8 mouse cellular contexts compared by ENCODE assay signal in genomic region chr10:81568381-81569191, GRCm38 (mm10). TPM values are rescaled to one million over a fixed set of nuclear protein-coding genes. Genes with fewer than 3 reads are reported as not detected.
A peak's percentile ranks its signal among the peaks of the same experiment; 100 is the strongest.
DNase-seq lines count a peak whose midpoint lies in the region; ATAC-seq lines count a peak whose summit lies in the region.

No protein-coding gene starts in this region.

- H3K36me3 ChIP-seq in limb, embryonic 11.5 days (ENCODE audit: control insufficient read depth, insufficient read depth, low read length), result peaks cover 11% of the 10 kb centered on the region
- H3K36me3 ChIP-seq in neural tube, embryonic 12.5 days, result peaks cover 25% of the 10 kb centered on the region

- H3K4me2 ChIP-seq in limb, embryonic 11.5 days (ENCODE audit: low read depth, severe bottlenecking), result peak overlapping the region; percentile 8; the same call in 1 of the 2 replicates
- peak overlapping the region; percentile 46 for H3K4me2 ChIP-seq in neural tube, embryonic 12.5 days (replicated peaks)

- no peak overlapping the region for H3K9ac ChIP-seq in limb, embryonic 11.5 days (ENCODE audit: low read length)
- no peak overlapping the region for H3K9ac ChIP-seq in neural tube, embryonic 12.5 days

- H3K27me3 ChIP-seq in limb, embryonic 11.5 days (ENCODE audit: control insufficient read depth, insufficient read depth, low read length), result peaks cover 6% of the 10 kb centered on the region; the same call in 1 of the 2 replicates
- H3K27me3 ChIP-seq in neural tube, embryonic 12.5 days (replicated peaks), result peaks cover 58% of the 10 kb centered on the region

- H3K4me1 ChIP-seq in limb, embryonic 11.5 days (ENCODE audit: control insufficient read depth, insufficient read depth, low read length), result peaks cover 65% of the 10 kb centered on the region
- peaks cover 54% of the 10 kb centered on the region for H3K4me1 ChIP-seq in neural tube, embryonic 12.5 days

- H3K27ac ChIP-seq in limb, embryonic 11.5 days (replicated peaks; ENCODE audit: low read depth, low read length), result peak overlapping the region; percentile 87
- H3K27ac ChIP-seq in neural tube, embryonic 12.5 days, result peak overlapping the region; percentile 20; the same call in 1 of the 2 replicates

- no peak overlapping the region for H3K4me3 ChIP-seq in limb, embryonic 11.5 days (ENCODE audit: low read depth, low read length)
- no peak overlapping the region for H3K4me3 ChIP-seq in neural tube, embryonic 12.5 days

- 10% methylated on average over 15 of the region's 16 CpGs for WGBS in limb, embryonic 11.5 days
- WGBS in neural tube, embryonic 12.5 days, result 11% methylated on average over 16 of the region's 16 CpGs

- H3K9me3 ChIP-seq in limb, embryonic 11.5 days (ENCODE audit: control insufficient read depth, low read length), result no peaks in the 10 kb centered on the region
- H3K9me3 ChIP-seq in neural tube, embryonic 12.5 days, result no peaks in the 10 kb centered on the region

- ATAC-seq in limb, embryonic 11.5 days (ENCODE audit: insufficient number of reproducible peaks, low FRiP score, low TSS enrichment, low read depth), result peak; percentile 2; the same call in 1 of the 2 replicates
- peak; percentile 2; the same call in 1 of the 2 replicates for ATAC-seq in neural tube, embryonic 12.5 days (ENCODE audit: low FRiP score, low read depth)

- peak; percentile 4 for DNase-seq in thymus, postnatal 0 days (ENCODE audit: low spot score)
- no peak for DNase-seq in thymus, adult 18-20 months
- DNase-seq in heart, postnatal 4 days, result peak; percentile 77
- DNase-seq in limb, embryonic 11.5 days (ENCODE audit: low spot score), result peak; percentile 78
- no peak for DNase-seq in right cerebral cortex, postnatal 14 days
- no peak for DNase-seq in layer of hippocampus, adult 18-20 months (ENCODE audit: low spot score in 2 of 2)
- no peak for DNase-seq in layer of hippocampus, adult 9-10 months (ENCODE audit: low spot score)

RNA-seq across cellular contexts. Expression of gene Tle2, which starts 5.8 kb away (rescaled TPM):
- polyA plus RNA-seq in thymus, postnatal 0 days (2015; fragmentation: Nextera tagmentation; extraction: Ambion mirVana), result 2.4 and 2.9 TPM in 2 replicates
- 10 to 100 TPM; 15.3 to 17.1 TPM for total RNA-seq in heart, postnatal 4 days (2021)
- 13.7 and 18.4 TPM in 2 replicates for polyA plus RNA-seq in limb, embryonic 11.5 days (2014; fragmentation: Nextera tagmentation; extraction: Ambion mirVana)
- polyA plus RNA-seq in neural tube, embryonic 12.5 days (2016; fragmentation: Nextera tagmentation; extraction: Ambion mirVana), result 18.1 and 19.6 TPM in 2 replicates
- total RNA-seq in layer of hippocampus, adult 18-20 months (2021), result 10 to 100 TPM; 31.6 to 31.8 TPM

RNA-seq across cellular contexts. Expression of gene Aes, which starts 9.3 kb away (rescaled TPM):
- polyA plus RNA-seq in thymus, postnatal 0 days (2015; fragmentation: Nextera tagmentation; extraction: Ambion mirVana), result 683 and 740 TPM in 2 replicates
- 100 to 1,000 TPM; 821 to 843 TPM for total RNA-seq in heart, postnatal 4 days (2021)
- polyA plus RNA-seq in limb, embryonic 11.5 days (2014; fragmentation: Nextera tagmentation; extraction: Ambion mirVana), result 259 and 343 TPM in 2 replicates
- polyA plus RNA-seq in neural tube, embryonic 12.5 days (2016; fragmentation: Nextera tagmentation; extraction: Ambion mirVana), result 547 and 569 TPM in 2 replicates
- total RNA-seq in layer of hippocampus, adult 18-20 months (2021), result 100 to 1,000 TPM; 765 to 778 TPM

RNA-seq across cellular contexts. Expression of gene Gna11, which starts 23.6 kb away (rescaled TPM):
- 28.5 and 30.0 TPM in 2 replicates for polyA plus RNA-seq in thymus, postnatal 0 days (2015; fragmentation: Nextera tagmentation; extraction: Ambion mirVana)
- total RNA-seq in heart, postnatal 4 days (2021), result 10 to 100 TPM; 58.5 to 62.7 TPM
- polyA plus RNA-seq in limb, embryonic 11.5 days (2014; fragmentation: Nextera tagmentation; extraction: Ambion mirVana), result 80.3 and 82.1 TPM in 2 replicates
- 77.6 and 78.3 TPM in 2 replicates for polyA plus RNA-seq in neural tube, embryonic 12.5 days (2016; fragmentation: Nextera tagmentation; extraction: Ambion mirVana)
- total RNA-seq in layer of hippocampus, adult 18-20 months (2021), result 100 to 1,000 TPM; 124 to 126 TPM

RNA-seq across cellular contexts. Expression of gene Tle6, which starts 32.3 kb away (rescaled TPM):
- polyA plus RNA-seq in thymus, postnatal 0 days (2015; fragmentation: Nextera tagmentation; extraction: Ambion mirVana), result 3.7 and 4.8 TPM in 2 replicates
- 10 to 100 TPM in 1 of 2 experiments, 1 to 10 TPM in 1; 7.2 to 10.6 TPM for total RNA-seq in heart, postnatal 4 days (2021)
- polyA plus RNA-seq in limb, embryonic 11.5 days (2014; fragmentation: Nextera tagmentation; extraction: Ambion mirVana), result 11.1 and 11.6 TPM in 2 replicates
- polyA plus RNA-seq in neural tube, embryonic 12.5 days (2016; fragmentation: Nextera tagmentation; extraction: Ambion mirVana), result 6.4 and 7.3 TPM in 2 replicates
- 1 to 10 TPM; 2.6 to 4.1 TPM for total RNA-seq in layer of hippocampus, adult 18-20 months (2021)

RNA-seq across cellular contexts. Expression of gene BC025920, which starts 37.5 kb away (rescaled TPM):
- 0.85 and 0.98 TPM in 2 replicates for polyA plus RNA-seq in thymus, postnatal 0 days (2015; fragmentation: Nextera tagmentation; extraction: Ambion mirVana)
- 1 to 10 TPM; 1.2 to 1.3 TPM for total RNA-seq in heart, postnatal 4 days (2021)
- 0.63 and 1.5 TPM in 2 replicates for polyA plus RNA-seq in limb, embryonic 11.5 days (2014; fragmentation: Nextera tagmentation; extraction: Ambion mirVana)
- 1.4 and 2.3 TPM in 2 replicates for polyA plus RNA-seq in neural tube, embryonic 12.5 days (2016; fragmentation: Nextera tagmentation; extraction: Ambion mirVana)
- 1 to 10 TPM; 3.6 to 3.8 TPM for total RNA-seq in layer of hippocampus, adult 18-20 months (2021)

Comparison
In these comparisons a context has a peak if more than half of its experiments do, and no peak if none do; other contexts are left out.
1. DNase-seq: peak in thymus, postnatal 0 days (single experiment), heart, postnatal 4 days (single experiment) and limb, embryonic 11.5 days (single experiment); none in thymus, adult 18-20 months (0 of 2), right cerebral cortex, postnatal 14 days (single experiment), layer of hippocampus, adult 18-20 months (0 of 2) and layer of hippocampus, adult 9-10 months (single experiment).